Mouse (Mus musculus): Measurements from ENCODE around the gene Kank2. TPM values are rescaled to one million over a fixed set of nuclear protein-coding genes. Genes with fewer than 3 reads are reported as not detected.
A peak's percentile ranks its signal among the peaks of the same experiment; 100 is the strongest.

Kank2 gene
- polyA plus RNA-seq, 1 experiment: 62.3 TPM

GRCm38 (mm10) chr9:21760155-21761088, 38.1 kb downstream of the Kank2 start, which contains the start of gene Spc24:
TSS of gene Spc24 (minus strand) at chr9:21760303.
- Histone ChIP-seq H3K27me3 (ENCODE audit: control insufficient read depth, insufficient read depth, low read length, poor library complexity, severe bottlenecking) (no peaks in the 10 kb centered on the region), H3K4me1 (ENCODE audit: control insufficient read depth, insufficient read depth, low read length) (peaks cover 7% of the 10 kb centered on the region), H3K9me3 (replicated peaks; ENCODE audit: control insufficient read depth, insufficient read depth, low read length, poor library complexity, severe bottlenecking) (no peaks in the 10 kb centered on the region), H3K4me3 (ENCODE audit: low read depth, low read length) (peak within 1 kb of the TSS; percentile 74), H3K9ac (ENCODE audit: low read depth, poor library complexity, severe bottlenecking) (peak within 1 kb of the TSS; percentile 88), H3K36me3 (ENCODE audit: control insufficient read depth, insufficient read depth, low read length, poor library complexity, severe bottlenecking) (peaks cover 4% of the 10 kb centered on the region; the same call in 1 of the 2 replicates), H3K27ac (ENCODE audit: insufficient read depth, low read length) (peak within 1 kb of the TSS; percentile 62)
- TF ChIP-seq CTCF (IDR thresholded peaks at IDR 0.05; ENCODE audit: low read depth, low read length) (no peak), POLR2A (IDR thresholded peaks at IDR 0.05; ENCODE audit: insufficient read depth, low read length) (peak; percentile 49)

DNA sequence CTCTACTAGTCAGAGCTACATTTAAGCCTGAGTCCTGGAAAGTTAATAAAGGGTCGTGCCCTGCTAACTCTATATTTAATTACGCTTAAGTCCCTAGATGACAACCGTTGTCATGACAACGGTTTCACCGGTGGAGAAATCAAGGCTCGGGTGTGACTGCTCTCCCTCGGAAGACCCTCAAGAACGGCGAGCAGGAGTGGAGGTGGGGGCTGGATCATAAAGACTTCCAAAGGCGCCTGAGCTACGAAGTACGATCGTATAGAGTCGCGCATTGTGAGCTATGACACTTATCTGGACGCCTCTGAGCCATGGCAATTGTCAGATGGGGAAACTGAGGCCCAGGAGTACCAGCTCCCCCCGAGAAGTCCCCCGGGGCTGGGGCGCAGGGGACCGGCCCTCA, 38.8 kb downstream of the Kank2 start:
- TF ChIP-seq CTCF (IDR thresholded peaks at IDR 0.05; ENCODE audit: low read depth, low read length): no peak
- no peak for TF ChIP-seq EP300 (IDR thresholded peaks at IDR 0.05; ENCODE audit: insufficient read depth, low read depth, low read length)
- no peak for TF ChIP-seq POLR2A (IDR thresholded peaks at IDR 0.05; ENCODE audit: insufficient read depth, low read length)
- Histone ChIP-seq H3K27me3 (ENCODE audit: control insufficient read depth, insufficient read depth, low read length, poor library complexity, severe bottlenecking) (no peaks in the 10 kb centered on the region), H3K9me3 (replicated peaks; ENCODE audit: control insufficient read depth, insufficient read depth, low read length, poor library complexity, severe bottlenecking) (no peaks in the 10 kb centered on the region), H3K27ac (ENCODE audit: insufficient read depth, low read length) (no peak overlapping the region), H3K9ac (ENCODE audit: low read depth, poor library complexity, severe bottlenecking) (peak overlapping the region; percentile 88), H3K4me1 (ENCODE audit: control insufficient read depth, insufficient read depth, low read length) (peaks cover 7% of the 10 kb centered on the region), H3K36me3 (ENCODE audit: control insufficient read depth, insufficient read depth, low read length, poor library complexity, severe bottlenecking) (peaks cover 4% of the 10 kb centered on the region; the same call in 1 of the 2 replicates), H3K4me3 (ENCODE audit: low read depth, low read length) (peak overlapping the region; percentile 74)

GRCm38 (mm10) chr9:21758576-21759529, 39.7 kb downstream of the Kank2 start:
- Histone ChIP-seq H3K36me3 (ENCODE audit: control insufficient read depth, insufficient read depth, low read length, poor library complexity, severe bottlenecking) (peaks cover 4% of the 10 kb centered on the region; the same call in 1 of the 2 replicates), H3K27ac (ENCODE audit: insufficient read depth, low read length) (no peak overlapping the region), H3K9me3 (replicated peaks; ENCODE audit: control insufficient read depth, insufficient read depth, low read length, poor library complexity, severe bottlenecking) (no peaks in the 10 kb centered on the region), H3K4me1 (ENCODE audit: control insufficient read depth, insufficient read depth, low read length) (peaks cover 7% of the 10 kb centered on the region), H3K9ac (ENCODE audit: low read depth, poor library complexity, severe bottlenecking) (peak overlapping the region; percentile 88), H3K27me3 (ENCODE audit: control insufficient read depth, insufficient read depth, low read length, poor library complexity, severe bottlenecking) (no peaks in the 10 kb centered on the region), H3K4me3 (ENCODE audit: low read depth, low read length) (peak overlapping the region; percentile 74)
- no peak for TF ChIP-seq EP300 (IDR thresholded peaks at IDR 0.05; ENCODE audit: insufficient read depth, low read depth, low read length)
- TF ChIP-seq CTCF (IDR thresholded peaks at IDR 0.05; ENCODE audit: low read depth, low read length): no peak
- TF ChIP-seq POLR2A (IDR thresholded peaks at IDR 0.05; ENCODE audit: insufficient read depth, low read length): no peak

DNA sequence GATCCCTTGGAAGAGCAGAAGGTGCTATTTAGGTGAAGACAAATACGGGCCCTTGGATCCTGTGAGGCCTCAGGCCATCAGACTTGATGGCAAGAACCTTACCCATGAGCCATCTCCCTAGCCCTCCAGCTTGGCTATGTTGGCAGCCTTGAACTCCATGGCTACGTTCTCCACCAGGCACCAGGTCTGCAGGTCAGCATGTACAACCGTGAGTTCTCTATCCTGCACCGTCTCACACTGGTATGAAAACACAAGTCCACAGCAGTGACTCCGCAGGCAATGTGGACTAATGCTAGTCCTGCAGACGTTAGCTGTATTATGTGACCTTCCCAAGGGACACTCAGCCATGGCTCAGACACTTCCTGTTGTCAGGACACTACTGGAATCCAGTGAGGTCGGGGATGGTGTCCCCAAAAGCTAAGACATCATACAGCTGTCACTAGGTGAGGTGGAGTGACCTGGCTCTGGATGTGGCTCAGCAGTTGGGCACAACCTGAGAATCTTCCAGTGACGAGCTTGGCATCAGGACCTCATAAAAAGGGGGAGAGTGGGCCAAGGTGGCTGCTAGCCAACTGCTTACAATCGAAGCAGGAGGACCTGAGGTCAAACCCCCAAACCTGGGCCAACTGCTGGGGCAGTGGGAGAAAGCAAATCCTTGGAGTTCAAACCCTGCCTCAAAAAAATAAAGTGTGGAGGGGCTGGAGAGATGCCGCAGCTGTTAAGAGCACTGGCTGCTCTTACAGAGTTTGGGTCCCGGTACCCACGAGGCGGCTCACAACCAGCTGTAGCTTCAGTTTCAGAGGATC, 43.8 kb downstream of the Kank2 start:
- H3K9me3 ChIP-seq (replicated peaks; ENCODE audit: control insufficient read depth, insufficient read depth, low read length, poor library complexity, severe bottlenecking): no peaks in the 10 kb centered on the region
- no peak overlapping the region for H3K27ac ChIP-seq (ENCODE audit: insufficient read depth, low read length)
- no peaks in the 10 kb centered on the region for H3K27me3 ChIP-seq (ENCODE audit: control insufficient read depth, insufficient read depth, low read length, poor library complexity, severe bottlenecking)
- TF ChIP-seq POLR2A (IDR thresholded peaks at IDR 0.05; ENCODE audit: insufficient read depth, low read length): no peak
- TF ChIP-seq CTCF (IDR thresholded peaks at IDR 0.05; ENCODE audit: low read depth, low read length): no peak
- TF ChIP-seq EP300 (IDR thresholded peaks at IDR 0.05; ENCODE audit: insufficient read depth, low read depth, low read length): no peak
- no peak overlapping the region for H3K9ac ChIP-seq (ENCODE audit: low read depth, poor library complexity, severe bottlenecking)
- peaks cover 3% of the 10 kb centered on the region for H3K4me1 ChIP-seq (ENCODE audit: control insufficient read depth, insufficient read depth, low read length)
- peaks cover 4% of the 10 kb centered on the region; the same call in 1 of the 2 replicates for H3K36me3 ChIP-seq (ENCODE audit: control insufficient read depth, insufficient read depth, low read length, poor library complexity, severe bottlenecking)
- H3K4me3 ChIP-seq (ENCODE audit: low read depth, low read length): no peak overlapping the region

DNA sequence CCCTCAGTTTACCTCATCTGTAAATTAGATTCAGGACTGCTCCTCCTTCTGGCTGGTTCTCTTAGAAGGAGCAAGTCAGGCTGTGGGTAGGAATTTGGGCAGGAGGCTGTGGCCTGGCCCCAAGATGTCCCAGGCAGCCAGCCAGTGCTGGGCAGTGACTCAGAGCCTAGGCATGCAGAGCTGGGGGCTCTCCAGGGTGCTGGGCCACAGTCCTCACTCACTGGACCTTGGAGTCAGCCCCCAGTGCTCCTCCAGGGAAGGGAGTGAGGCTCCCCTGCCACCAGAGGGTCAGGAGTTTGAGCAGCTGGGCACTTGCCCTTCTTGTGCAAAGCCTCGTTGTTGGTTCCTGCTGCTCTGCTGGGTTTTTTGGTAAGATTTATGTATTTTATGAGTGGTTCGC, 44.5 kb downstream of the Kank2 start:
- Histone ChIP-seq H3K4me1 (ENCODE audit: control insufficient read depth, insufficient read depth, low read length) (peaks cover 3% of the 10 kb centered on the region), H3K9me3 (replicated peaks; ENCODE audit: control insufficient read depth, insufficient read depth, low read length, poor library complexity, severe bottlenecking) (no peaks in the 10 kb centered on the region), H3K9ac (ENCODE audit: low read depth, poor library complexity, severe bottlenecking) (no peak overlapping the region), H3K36me3 (ENCODE audit: control insufficient read depth, insufficient read depth, low read length, poor library complexity, severe bottlenecking) (peaks cover 10% of the 10 kb centered on the region), H3K27ac (ENCODE audit: insufficient read depth, low read length) (no peak overlapping the region), H3K27me3 (ENCODE audit: control insufficient read depth, insufficient read depth, low read length, poor library complexity, severe bottlenecking) (no peaks in the 10 kb centered on the region), H3K4me3 (ENCODE audit: low read depth, low read length) (no peak overlapping the region)
- TF ChIP-seq EP300 (IDR thresholded peaks at IDR 0.05; ENCODE audit: insufficient read depth, low read depth, low read length) (no peak), POLR2A (IDR thresholded peaks at IDR 0.05; ENCODE audit: insufficient read depth, low read length) (no peak), CTCF (IDR thresholded peaks at IDR 0.05; ENCODE audit: low read depth, low read length) (no peak)

Measured in ES-Bruce4 (cell line).